Mouse (Mus musculus) lung, postnatal 0 days (tissue): ENCODE data around the gene Olfr695. TPM values are rescaled to one million over a fixed set of nuclear protein-coding genes. Genes with fewer than 3 reads are reported as not detected.
"Not testable (repeated sequence)": the region's sequence is repeated elsewhere in the genome, so short reads cannot be mapped to it uniquely, and the experiment has no call there.

Experiments
- ATAC-seq: fragments of 200-750 bp; cut with Nextera tagmentation; 2 replicates; pipeline ENCODE4 v1.8.0; 2017; ENCODE audit warnings: moderate library complexity
- DNase-seq: peaks from one replicate; pipeline ENCODE4 v3.0.0-alpha.2; 2016; ENCODE audit warnings: low spot score
- H3K27ac ChIP-seq: fragments of 300-500 bp; sonication (generic); 2 replicates; pipeline ENCODE4 v1.5.1; 2014; ENCODE audit warnings: antibody characterized with exemption, mild to moderate bottlenecking, low read length, mixed read lengths
- H3K27me3 ChIP-seq: fragments of 300-500 bp; sonication (generic); replicated peaks from 2 replicates; pipeline ENCODE4 v1.6.1; 2014; ENCODE audit warnings: low read length, mixed read lengths; ENCODE audit not compliant: insufficient read depth
- H3K36me3 ChIP-seq: fragments of 300-500 bp; sonication (generic); 2 replicates; pipeline ENCODE4 v1.6.1; 2014; ENCODE audit warnings: low read length, mixed read lengths; ENCODE audit not compliant: insufficient read depth
- H3K4me1 ChIP-seq: fragments of 300-500 bp; sonication (generic); 2 replicates; pipeline ENCODE4 v1.6.1; 2014; ENCODE audit warnings: antibody characterized with exemption, low read depth, low read length, mixed read lengths; ENCODE audit not compliant: insufficient read depth
- H3K4me2 ChIP-seq: fragments of 300-500 bp; sonication (generic); replicated peaks from 2 replicates; pipeline ENCODE4 v1.6.1; 2014; ENCODE audit warnings: low read depth, mild to moderate bottlenecking, low read length, moderate library complexity, mixed read lengths
- H3K4me3 ChIP-seq: fragments of 300-500 bp; sonication (generic); 2 replicates; pipeline ENCODE4 v1.5.1; 2014; ENCODE audit warnings: low read depth, low read length
- H3K9ac ChIP-seq: fragments of 300-500 bp; sonication (generic); replicated peaks from 2 replicates; pipeline ENCODE4 v1.6.1; 2014; ENCODE audit warnings: low read depth, mild to moderate bottlenecking
- H3K9me3 ChIP-seq: fragments of 300-500 bp; sonication (generic); 2 replicates; pipeline ENCODE4 v1.6.1; 2016; ENCODE audit warnings: low read length, mixed read lengths
- CTCF ChIP-seq: IDR thresholded peaks from 2 replicates; pipeline ENCODE4 v1.5.1; 2016; ENCODE audit warnings: antibody characterized with exemption, mild to moderate bottlenecking
- EP300 ChIP-seq: IDR thresholded peaks from 2 replicates; pipeline ENCODE4 v1.6.1; 2016; ENCODE audit warnings: antibody characterized with exemption, mild to moderate bottlenecking, control low read depth
- WGBS: fragments of 180-500 bp; shearing (Covaris S2); extraction: QIAGEN DNeasy Blood & Tissue Kit; methylation state at CpG from one replicate; pipeline ENCODE4 v1.1.7; 2014; 5-methylcytosine and 5-hydroxymethylcytosine counted together
- polyA plus RNA-seq: library from polyadenylated mRNA; unstranded; fragments of >200 nt; fragmentation: Nextera tagmentation; extraction: Ambion mirVana; gene quantifications from 2 replicates; pipeline ENCODE4 v1.2.1, GENCODE M21; 2015

Gene Olfr695
- polyA plus RNA-seq: not detected in 2 replicates

- Histone ChIP-seq H3K4me1 (no peaks in the 10 kb centered on the region), H3K4me2 (no peak within 1 kb of the TSS), H3K9me3 (no peaks in the 10 kb centered on the region), H3K36me3 (no peaks in the 10 kb centered on the region), H3K9ac (no peak within 1 kb of the TSS), H3K27ac (no peak within 1 kb of the TSS), H3K27me3 (no peaks in the 10 kb centered on the region), H3K4me3 (no peak within 1 kb of the TSS)
- ATAC-seq: no peak
- no peak for DNase-seq
- TF ChIP-seq CTCF (no peak), EP300 (no peak)
Measured at GRCm38 (mm10) chr7:106716296-106716695, at the start of gene Olfr695. Olfr695 (minus strand) TSS chr7:106716396.

- ATAC-seq: not testable (repeated sequence)
Measured at GRCm38 (mm10) chr7:106761008-106761407, 44.8 kb upstream of the Olfr695 start.

GRCm38 (mm10) chr7:106758800-106759199, 42.6 kb upstream of the Olfr695 start:
- Histone ChIP-seq H3K36me3 (no peaks in the 10 kb centered on the region), H3K9ac (no peak overlapping the region), H3K4me1 (no peaks in the 10 kb centered on the region), H3K4me3 (no peak overlapping the region), H3K9me3 (no peaks in the 10 kb centered on the region), H3K4me2 (no peak overlapping the region), H3K27ac (no peak overlapping the region), H3K27me3 (no peaks in the 10 kb centered on the region)
- WGBS: 81% methylated on average over 2 of the region's 2 CpGs
- TF ChIP-seq EP300 (no peak), CTCF (no peak)
- no peak for ATAC-seq
- peak; percentile 34 for DNase-seq

More at GRCm38 (mm10) chr7:106761008-106761407, 44.8 kb upstream of the Olfr695 start:
- H3K4me2 ChIP-seq, H3K4me3 ChIP-seq, H3K9ac ChIP-seq, H3K36me3 ChIP-seq, H3K27me3 ChIP-seq, H3K9me3 ChIP-seq, DNase-seq, H3K4me1 ChIP-seq, H3K27ac ChIP-seq: not testable (repeated sequence)
- 77% methylated on average over 2 of the region's 2 CpGs for WGBS

GRCm38 (mm10) chr7:106755297-106755696, 39.1 kb upstream of the Olfr695 start, which contains the start of gene Olfr698:
Olfr698 (minus strand) TSS chr7:106755397.
- H3K27me3 ChIP-seq: no peaks in the 10 kb centered on the region

GRCm38 (mm10) chr7:106745811-106746210, 29.6 kb upstream of the Olfr695 start:
- no peak for ATAC-seq
- TF ChIP-seq EP300: no peak
- TF ChIP-seq CTCF: no peak
- H3K4me1 ChIP-seq: no peaks in the 10 kb centered on the region
- H3K27me3 ChIP-seq: no peaks in the 10 kb centered on the region
- no peaks in the 10 kb centered on the region for H3K9me3 ChIP-seq
- H3K36me3 ChIP-seq: no peaks in the 10 kb centered on the region
- no peak overlapping the region for H3K9ac ChIP-seq
- H3K27ac ChIP-seq: no peak overlapping the region
- no peak for DNase-seq
- no peak overlapping the region for H3K4me3 ChIP-seq
- WGBS: 84% methylated on average over 5 of the region's 5 CpGs
- H3K4me2 ChIP-seq: no peak overlapping the region

More at GRCm38 (mm10) chr7:106755297-106755696, 39.1 kb upstream of the Olfr695 start, which contains the start of gene Olfr698:
- no peaks in the 10 kb centered on the region for H3K9me3 ChIP-seq
- TF ChIP-seq EP300 (no peak), CTCF (no peak)
- H3K4me1 ChIP-seq: no peaks in the 10 kb centered on the region
- DNase-seq: no peak
- no peaks in the 10 kb centered on the region for H3K36me3 ChIP-seq
- H3K4me3 ChIP-seq: no peak within 1 kb of the TSS
- ATAC-seq: no peak
- H3K27ac ChIP-seq: no peak within 1 kb of the TSS
- H3K4me2 ChIP-seq: no peak within 1 kb of the TSS
- no peak within 1 kb of the TSS for H3K9ac ChIP-seq

- no peak within 1 kb of the TSS for H3K27ac ChIP-seq
- H3K36me3 ChIP-seq: no peaks in the 10 kb centered on the region
- TF ChIP-seq CTCF: no peak
- TF ChIP-seq EP300: no peak
- 66% methylated on average over 1 of the region's 1 CpGs for WGBS
- no peak for ATAC-seq
- H3K9me3 ChIP-seq: no peaks in the 10 kb centered on the region
- H3K4me1 ChIP-seq: no peaks in the 10 kb centered on the region
- no peak within 1 kb of the TSS for H3K4me2 ChIP-seq
- no peaks in the 10 kb centered on the region for H3K27me3 ChIP-seq
- no peak for DNase-seq
- H3K4me3 ChIP-seq: no peak within 1 kb of the TSS
- no peak within 1 kb of the TSS for H3K9ac ChIP-seq
Measured at GRCm38 (mm10) chr7:106742343-106742742, 26.1 kb upstream of the Olfr695 start, which contains the start of gene Olfr697. Olfr697 (minus strand) TSS chr7:106742443.

GRCm38 (mm10) chr7:106737028-106737427, 20.8 kb upstream of the Olfr695 start:
- H3K4me3 ChIP-seq: no peak overlapping the region
- no peak overlapping the region for H3K27ac ChIP-seq
- H3K27me3 ChIP-seq: no peaks in the 10 kb centered on the region
- ATAC-seq: no peak
- no peak for TF ChIP-seq CTCF
- no peak for TF ChIP-seq EP300
- no peaks in the 10 kb centered on the region for H3K36me3 ChIP-seq
- no peaks in the 10 kb centered on the region for H3K4me1 ChIP-seq
- H3K9ac ChIP-seq: no peak overlapping the region
- H3K4me2 ChIP-seq: no peak overlapping the region
- no peaks in the 10 kb centered on the region for H3K9me3 ChIP-seq
- no peak for DNase-seq
